24 mouse cellular contexts compared by ENCODE assay signal in genomic region chr2:91309546-91309945, GRCm38 (mm10). TPM values are rescaled to one million over a fixed set of nuclear protein-coding genes. Genes with fewer than 3 reads are reported as not detected.
A peak's percentile ranks its signal among the peaks of the same experiment; 100 is the strongest.
DNase-seq lines count a peak whose midpoint lies in the region; ATAC-seq lines count a peak whose summit lies in the region.
"Had no signal": no experiment of that assay in that cellular context is flagged by ENCODE, and none has a peak within 500 bp of the region (broad histone marks: within the 10 kb centered on the region; RNA-seq: fewer than 3 reads in every experiment).

No protein-coding gene starts in this region.

- H3K4me2 ChIP-seq in limb, embryonic 11.5 days (ENCODE audit: low read depth, severe bottlenecking): no peak overlapping the region
- H3K4me2 ChIP-seq: embryonic facial prominence, embryonic 12.5 days; forebrain, embryonic 13.5 days; forebrain, embryonic 15.5 days had no signal

- no peaks in the 10 kb centered on the region for H3K27me3 ChIP-seq in limb, embryonic 11.5 days (ENCODE audit: control insufficient read depth, insufficient read depth, low read length)
- no peaks in the 10 kb centered on the region for H3K27me3 ChIP-seq in limb, embryonic 10.5 days (ENCODE audit: low read depth, poor library complexity, severe bottlenecking)
- H3K27me3 ChIP-seq: CH12.LX; embryonic facial prominence, embryonic 12.5 days; forebrain, embryonic 13.5 days; forebrain, embryonic 15.5 days; Patski had no signal

- ATAC-seq in limb, embryonic 11.5 days (ENCODE audit: insufficient number of reproducible peaks, low FRiP score, low TSS enrichment, low read depth): no peak
- ATAC-seq: activated CD4-positive, CD25-positive, alpha-beta regulatory T cell, adult 4 months; CD4-positive, CD25-positive, alpha-beta regulatory T cell, adult 4 months; forebrain, embryonic 13.5 days; forebrain, embryonic 15.5 days; forebrain, postnatal 0 days; Patski had no signal

- H3K9me3 ChIP-seq in limb, embryonic 11.5 days (ENCODE audit: control insufficient read depth, low read length): no peaks in the 10 kb centered on the region
- no peaks in the 10 kb centered on the region for H3K9me3 ChIP-seq in limb, embryonic 10.5 days (replicated peaks)
- H3K9me3 ChIP-seq: embryonic facial prominence, embryonic 10.5 days; embryonic facial prominence, embryonic 12.5 days; forebrain, embryonic 13.5 days; forebrain, embryonic 15.5 days; G1E had no signal

- peaks cover 4% of the 10 kb centered on the region; the same call in 1 of the 2 replicates for H3K4me1 ChIP-seq in limb, embryonic 11.5 days (ENCODE audit: control insufficient read depth, insufficient read depth, low read length)
- H3K4me1 ChIP-seq in limb, embryonic 10.5 days: peaks cover 22% of the 10 kb centered on the region

- no peak overlapping the region for H3K9ac ChIP-seq in limb, embryonic 11.5 days (ENCODE audit: low read length)
- H3K9ac ChIP-seq: embryonic facial prominence, embryonic 12.5 days; forebrain, embryonic 13.5 days; forebrain, embryonic 15.5 days; forebrain, postnatal 0 days had no signal

- DNase-seq in limb, embryonic 11.5 days (ENCODE audit: low spot score): peak; percentile 34
- no peak for DNase-seq in limb, embryonic 10.5 days (ENCODE audit: low spot score)
- peak; percentile 82 for DNase-seq in A20 (ENCODE audit: low read depth, low spot score)
- DNase-seq in forelimb bud, embryonic 11.5 days (ENCODE audit: low read depth, low spot score): peak; percentile 17
- DNase-seq in left cerebral cortex, adult 18-20 months (ENCODE audit: low spot score in 2 of 2): no peak
- DNase-seq: adrenal gland, adult 8-10 months; adrenal gland, postnatal 14 days; adrenal gland, postnatal 36 days; B cell, adult 2 months; cerebellum, adult 11-12 months; cerebellum, adult 2 months; cerebellum, adult 9-10 months; cerebellum, postnatal 10 days; cerebellum, postnatal 25 days; forebrain, postnatal 0 days had no signal

- H3K4me3 ChIP-seq in limb, embryonic 11.5 days (ENCODE audit: low read depth, low read length): no peak overlapping the region
- H3K4me3 ChIP-seq in limb, embryonic 10.5 days: no peak overlapping the region
- H3K4me3 ChIP-seq: embryonic facial prominence, embryonic 10.5 days; embryonic facial prominence, embryonic 12.5 days; forebrain, embryonic 13.5 days; forebrain, embryonic 15.5 days had no signal

- H3K27ac ChIP-seq in limb, embryonic 11.5 days (replicated peaks; ENCODE audit: low read depth, low read length): no peak overlapping the region
- no peak overlapping the region for H3K27ac ChIP-seq in limb, embryonic 10.5 days
- H3K27ac ChIP-seq: embryonic facial prominence, embryonic 10.5 days; embryonic facial prominence, embryonic 12.5 days; forebrain, embryonic 13.5 days; forebrain, embryonic 15.5 days had no signal

- WGBS in limb, embryonic 11.5 days: 35% methylated on average over 3 of the region's 3 CpGs
- WGBS in limb, embryonic 10.5 days: 61% methylated on average over 3 of the region's 3 CpGs

- H3K36me3 ChIP-seq in limb, embryonic 11.5 days (ENCODE audit: control insufficient read depth, insufficient read depth, low read length): no peaks in the 10 kb centered on the region
- H3K36me3 ChIP-seq in limb, embryonic 10.5 days: 0 out of 2 replicates have a peak, but pooled peaks cover 1% of the 10 kb centered on the region
- H3K36me3 ChIP-seq: embryonic facial prominence, embryonic 10.5 days; embryonic facial prominence, embryonic 12.5 days; forebrain, embryonic 15.5 days; G1E had no signal

RNA-seq across cellular contexts. Expression of gene Arfgap2, which starts 44.8 kb away (rescaled TPM):
- 89.4 and 100 TPM in 2 replicates for polyA plus RNA-seq in limb, embryonic 11.5 days (2014; fragmentation: Nextera tagmentation; extraction: Ambion mirVana)
- polyA plus RNA-seq in limb, embryonic 10.5 days (2016; fragmentation: Nextera tagmentation; extraction: Ambion mirVana): 101 and 113 TPM in 2 replicates
- total RNA-seq in left cerebral cortex, adult 18-20 months (2021): 10 to 100 TPM; 70.0 to 72.7 TPM

RNA-seq across cellular contexts. Expression of gene Pacsin3, which starts 53.8 kb away (rescaled TPM):
- 29.5 and 31.8 TPM in 2 replicates for polyA plus RNA-seq in limb, embryonic 11.5 days (2014; fragmentation: Nextera tagmentation; extraction: Ambion mirVana)
- 23.6 and 37.0 TPM in 2 replicates for polyA plus RNA-seq in limb, embryonic 10.5 days (2016; fragmentation: Nextera tagmentation; extraction: Ambion mirVana)
- total RNA-seq in left cerebral cortex, adult 18-20 months (2021): 10 to 100 TPM; 45.6 to 46.1 TPM

Comparison
In these comparisons a context has a peak if more than half of its experiments do, and no peak if none do; other contexts are left out.
1. DNase-seq: peak in limb, embryonic 11.5 days (single experiment), A20 (single experiment) and forelimb bud, embryonic 11.5 days (single experiment); none in limb, embryonic 10.5 days (single experiment) and left cerebral cortex, adult 18-20 months (0 of 2).